Mouse (Mus musculus): ENCODE measurements around the gene Igf2bp3. TPM values are rescaled to one million over a fixed set of nuclear protein-coding genes. Genes with fewer than 3 reads are reported as not detected.
"Not testable (repeated sequence)": the region's sequence is repeated elsewhere in the genome, so short reads cannot be mapped to it uniquely, and the experiment has no call there.

Gene Igf2bp3
- 53.7 and 57.8 TPM in 2 replicates for polyA plus RNA-seq (2015; fragmentation: Nextera tagmentation; extraction: Ambion mirVana)

GRCm38 (mm10) chr6:49214928-49215747 lies at the start of gene Igf2bp3:
Igf2bp3 (minus strand) TSS chr6:49214957.
- ATAC-seq, result peak; percentile 80
- peak within 1 kb of the TSS; percentile 89 for H3K4me2 ChIP-seq (replicated peaks)
- peak within 1 kb of the TSS; percentile 95 for H3K9ac ChIP-seq (replicated peaks)
- H3K36me3 ChIP-seq, result no peaks in the 10 kb centered on the region
- WGBS, result under 1% methylated on average over 67 of the region's 68 CpGs
- no peaks in the 10 kb centered on the region for H3K9me3 ChIP-seq
- H3K27me3 ChIP-seq, result no peaks in the 10 kb centered on the region
- peaks cover 46% of the 10 kb centered on the region for H3K4me1 ChIP-seq (replicated peaks)
- H3K4me3 ChIP-seq (replicated peaks), result peak within 1 kb of the TSS; percentile 83
- peak within 1 kb of the TSS; percentile 96 for H3K27ac ChIP-seq

- Histone ChIP-seq H3K4me1 (replicated peaks) (peaks cover 25% of the 10 kb centered on the region), H3K4me3 (replicated peaks) (peak overlapping the region; percentile 100; the same call in 1 of the 2 replicates), H3K27ac (peak overlapping the region; percentile 98)
- not testable (repeated sequence) for H3K27me3 ChIP-seq; H3K36me3 ChIP-seq; H3K9me3 ChIP-seq; H3K4me2 ChIP-seq (replicated peaks); H3K9ac ChIP-seq (replicated peaks)
- WGBS, result 87% methylated on average over 7 of the region's 7 CpGs
- 0 out of 2 replicates have a peak, but pooled peaks have one; percentile 0 for ATAC-seq
Measured at GRCm38 (mm10) chr6:49264446-49264845, 49.7 kb upstream of the Igf2bp3 start.

- no peaks in the 10 kb centered on the region for H3K9me3 ChIP-seq
- peaks cover 25% of the 10 kb centered on the region for H3K4me1 ChIP-seq (replicated peaks)
- peak within 1 kb of the TSS; percentile 100 for H3K9ac ChIP-seq (replicated peaks)
- H3K36me3 ChIP-seq, result no peaks in the 10 kb centered on the region
- peak within 1 kb of the TSS; percentile 100 for H3K4me3 ChIP-seq (replicated peaks)
- H3K27me3 ChIP-seq, result no peaks in the 10 kb centered on the region
- H3K27ac ChIP-seq, result peak within 1 kb of the TSS; percentile 98
- WGBS, result under 1% methylated on average over 39 of the region's 39 CpGs
- H3K4me2 ChIP-seq (replicated peaks), result peak within 1 kb of the TSS; percentile 80
- ATAC-seq, result peak; percentile 95
Measured at GRCm38 (mm10) chr6:49263847-49264243, 49.1 kb upstream of the Igf2bp3 start, which contains the start of gene Tra2a. Tra2a (minus strand) TSS chr6:49264033.

- H3K4me1 ChIP-seq (replicated peaks), result peaks cover 25% of the 10 kb centered on the region
- H3K9me3 ChIP-seq, result no peaks in the 10 kb centered on the region
- H3K27ac ChIP-seq, result peak overlapping the region; percentile 98
- peak; percentile 87 for ATAC-seq
- WGBS, result 0% methylated on average over 68 of the region's 71 CpGs
- H3K9ac ChIP-seq (replicated peaks), result peak overlapping the region; percentile 100
- peak overlapping the region; percentile 100 for H3K4me3 ChIP-seq (replicated peaks)
- H3K36me3 ChIP-seq, result no peaks in the 10 kb centered on the region
- H3K27me3 ChIP-seq, result no peaks in the 10 kb centered on the region
- peak overlapping the region; percentile 80 for H3K4me2 ChIP-seq (replicated peaks)
Measured at GRCm38 (mm10) chr6:49263081-49263846, 48.5 kb upstream of the Igf2bp3 start.

GRCm38 (mm10) chr6:49262421-49262820 lies 47.7 kb upstream of the Igf2bp3 start:
- peak overlapping the region; percentile 35; the same call in 1 of the 2 replicates for H3K27ac ChIP-seq

GRCm38 (mm10) chr6:49259711-49260110 lies 45.0 kb upstream of the Igf2bp3 start:
- Histone ChIP-seq H3K4me2 (replicated peaks) (no peak overlapping the region), H3K9me3 (no peaks in the 10 kb centered on the region), H3K27me3 (no peaks in the 10 kb centered on the region), H3K4me1 (replicated peaks) (peaks cover 29% of the 10 kb centered on the region), H3K27ac (no peak overlapping the region), H3K4me3 (replicated peaks) (no peak overlapping the region), H3K36me3 (no peaks in the 10 kb centered on the region), H3K9ac (replicated peaks) (no peak overlapping the region)
- WGBS, result 74% methylated on average over 5 of the region's 5 CpGs
- no peak for ATAC-seq

More at GRCm38 (mm10) chr6:49262421-49262820, 47.7 kb upstream of the Igf2bp3 start:
- WGBS, result under 1% methylated on average over 9 of the region's 9 CpGs
- no peak for ATAC-seq
- H3K4me3 ChIP-seq (replicated peaks), result peak overlapping the region; percentile 100
- peak overlapping the region; percentile 80 for H3K4me2 ChIP-seq (replicated peaks)
- no peaks in the 10 kb centered on the region for H3K36me3 ChIP-seq
- H3K4me1 ChIP-seq (replicated peaks), result peaks cover 29% of the 10 kb centered on the region
- H3K9ac ChIP-seq (replicated peaks), result peak overlapping the region; percentile 100
- H3K9me3 ChIP-seq, result no peaks in the 10 kb centered on the region
- H3K27me3 ChIP-seq, result no peaks in the 10 kb centered on the region

- Histone ChIP-seq H3K27ac (no peak overlapping the region), H3K36me3 (no peaks in the 10 kb centered on the region), H3K9ac (replicated peaks) (no peak overlapping the region), H3K4me2 (replicated peaks) (no peak overlapping the region), H3K4me3 (replicated peaks) (no peak overlapping the region), H3K9me3 (no peaks in the 10 kb centered on the region), H3K4me1 (replicated peaks) (peaks cover 29% of the 10 kb centered on the region), H3K27me3 (no peaks in the 10 kb centered on the region)
- no peak for ATAC-seq
- 95% methylated on average over 2 of the region's 2 CpGs for WGBS
Measured at GRCm38 (mm10) chr6:49257880-49258279, 43.1 kb upstream of the Igf2bp3 start.

GRCm38 (mm10) chr6:49252207-49252606 lies 37.5 kb upstream of the Igf2bp3 start:
- peaks cover 38% of the 10 kb centered on the region for H3K36me3 ChIP-seq
- no peaks in the 10 kb centered on the region for H3K27me3 ChIP-seq
- no peak overlapping the region for H3K4me2 ChIP-seq (replicated peaks)
- H3K4me1 ChIP-seq (replicated peaks), result no peaks in the 10 kb centered on the region
- ATAC-seq, result no peak
- H3K9me3 ChIP-seq, result no peaks in the 10 kb centered on the region
- no peak overlapping the region for H3K9ac ChIP-seq (replicated peaks)
- H3K4me3 ChIP-seq (replicated peaks), result no peak overlapping the region
- 95% methylated on average over 8 of the region's 8 CpGs for WGBS
- no peak overlapping the region for H3K27ac ChIP-seq

- Histone ChIP-seq H3K4me2 (replicated peaks) (no peak overlapping the region), H3K4me3 (replicated peaks) (no peak overlapping the region), H3K9me3 (no peaks in the 10 kb centered on the region), H3K27me3 (no peaks in the 10 kb centered on the region), H3K36me3 (peaks cover 45% of the 10 kb centered on the region), H3K27ac (no peak overlapping the region), H3K9ac (replicated peaks) (no peak overlapping the region), H3K4me1 (replicated peaks) (no peaks in the 10 kb centered on the region)
- no peak for ATAC-seq
- 100% methylated on average over 2 of the region's 2 CpGs for WGBS
Measured at GRCm38 (mm10) chr6:49251199-49251598, 36.4 kb upstream of the Igf2bp3 start.

- WGBS, result 53% methylated on average over 2 of the region's 2 CpGs
- Histone ChIP-seq H3K4me2 (replicated peaks) (no peak overlapping the region), H3K4me1 (replicated peaks) (no peaks in the 10 kb centered on the region), H3K36me3 (peaks cover 73% of the 10 kb centered on the region), H3K27ac (no peak overlapping the region), H3K9me3 (no peaks in the 10 kb centered on the region), H3K4me3 (replicated peaks) (no peak overlapping the region), H3K9ac (replicated peaks) (no peak overlapping the region), H3K27me3 (no peaks in the 10 kb centered on the region)
- peak; percentile 37; the same call in 1 of the 2 replicates for ATAC-seq
Measured at GRCm38 (mm10) chr6:49247246-49247645, 32.5 kb upstream of the Igf2bp3 start.

- no peak for ATAC-seq
- Histone ChIP-seq H3K4me3 (replicated peaks) (no peak overlapping the region), H3K27me3 (no peaks in the 10 kb centered on the region), H3K9me3 (no peaks in the 10 kb centered on the region), H3K9ac (replicated peaks) (no peak overlapping the region), H3K4me2 (replicated peaks) (no peak overlapping the region), H3K4me1 (replicated peaks) (no peaks in the 10 kb centered on the region), H3K27ac (no peak overlapping the region), H3K36me3 (peaks cover 50% of the 10 kb centered on the region)
- 100% methylated on average over 1 of the region's 1 CpGs for WGBS
Measured at GRCm38 (mm10) chr6:49242331-49242730, 27.6 kb upstream of the Igf2bp3 start.

GRCm38 (mm10) chr6:49241562-49241961 lies 26.8 kb upstream of the Igf2bp3 start:
- Histone ChIP-seq H3K9me3 (no peaks in the 10 kb centered on the region), H3K36me3 (peaks cover 47% of the 10 kb centered on the region), H3K27me3 (no peaks in the 10 kb centered on the region), H3K4me3 (replicated peaks) (no peak overlapping the region), H3K4me2 (replicated peaks) (no peak overlapping the region), H3K27ac (no peak overlapping the region), H3K4me1 (replicated peaks) (no peaks in the 10 kb centered on the region), H3K9ac (replicated peaks) (no peak overlapping the region)
- WGBS, result 96% methylated on average over 1 of the region's 1 CpGs
- ATAC-seq, result no peak
